Comparison of ENCODE assay signal across 3 mouse cellular contexts in the genomic region with DNA sequence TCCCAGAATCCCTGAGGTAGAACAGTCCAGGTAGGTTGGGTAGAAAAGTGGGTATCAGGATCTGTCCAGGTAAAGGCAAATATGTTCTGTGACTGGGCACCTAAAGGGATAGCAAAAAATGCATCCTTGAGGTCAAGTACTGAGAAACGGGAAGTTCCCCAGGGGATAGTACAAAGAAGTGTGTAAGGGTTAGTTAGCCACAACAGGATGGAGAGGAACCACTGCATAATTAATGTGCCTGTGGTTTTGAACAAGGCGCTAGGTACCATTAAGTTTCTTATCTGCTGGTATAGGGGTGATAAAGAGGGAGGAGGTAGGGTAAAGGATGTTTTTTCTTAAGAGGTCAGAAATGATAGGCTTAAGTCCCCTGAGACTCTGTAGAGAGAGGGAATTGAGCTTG. TPM values are rescaled to one million over a fixed set of nuclear protein-coding genes. Genes with fewer than 3 reads are reported as not detected.
"Had no signal": no experiment of that assay in that cellular context is flagged by ENCODE, and none has a peak within 500 bp of the region (broad histone marks: within the 10 kb centered on the region; RNA-seq: fewer than 3 reads in every experiment).

No protein-coding gene starts in this region.

RNA-seq across cellular contexts. Expression of a gene that starts 46.8 kb away (rescaled TPM):
- total RNA-seq: monocyte, adult 5-6 weeks had no signal
- polyA plus RNA-seq: lung, postnatal 0 days; stomach, embryonic 14.5 days had no signal
